Mouse (Mus musculus): ENCODE data around the gene Bsg.

DNA sequence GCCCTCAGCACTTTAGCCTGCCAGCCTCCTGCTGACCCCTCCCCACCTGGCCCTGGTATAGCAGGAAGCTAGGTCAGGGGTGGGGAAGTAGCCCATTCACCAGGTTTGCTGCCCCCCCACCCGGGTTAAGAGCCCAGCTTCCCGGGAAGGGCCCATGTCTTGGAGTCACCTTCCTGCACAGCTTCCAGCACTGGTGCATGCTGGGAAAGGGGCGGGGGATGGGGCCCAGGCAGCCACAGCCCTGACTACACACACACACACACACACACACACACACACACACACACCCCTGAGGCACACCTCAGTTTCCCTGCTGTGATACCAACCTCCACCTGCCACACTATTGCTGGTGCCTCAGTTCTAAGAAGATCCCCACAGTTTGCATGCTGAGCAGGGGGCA, 42.4 kb upstream of the Bsg start:
- TF ChIP-seq POLR2A (IDR thresholded peaks at IDR 0.05; ENCODE audit: borderline replicate concordance, extremely low read depth, insufficient read depth, insufficient read length, poor library complexity, severe bottlenecking) (no peak), CTCF (IDR thresholded peaks at IDR 0.05; ENCODE audit: borderline replicate concordance, extremely low read depth, insufficient read depth, insufficient read length) (no peak)

Data from brain, embryonic 14.5 days (tissue).